Mouse (Mus musculus) urinary bladder, postnatal 36 days (tissue): Measurements from ENCODE around the gene Atp5f1.

ENCODE experiments used
- DNase-seq, 2 experiments: peaks; one replicate each; pipeline ENCODE4 v3.0.0; 2022; ENCODE audit warnings: low spot score in 2 of 2, mixed read lengths in 1 of 2

Gene Atp5f1

GRCm38 (mm10) chr3:105900266-105900665 lies 59.6 kb downstream of the Atp5f1 start:
- DNase-seq = no peak

GRCm38 (mm10) chr3:105899394-105900147 lies 60.3 kb downstream of the Atp5f1 start:
- peak; percentile 78 to 83 for DNase-seq

- DNase-seq = no peak
These were observed 61.0 kb downstream of the Atp5f1 start for GRCm38 (mm10) chr3:105898861-105899260.

- DNase-seq = peak in 1 of 2 experiments; percentile 70
These were observed 61.6 kb downstream of the Atp5f1 start for GRCm38 (mm10) chr3:105898325-105898724.

GRCm38 (mm10) chr3:105896811-105897210 lies 63.1 kb downstream of the Atp5f1 start:
- no peak for DNase-seq

GRCm38 (mm10) chr3:105894601-105895592 lies 65.0 kb downstream of the Atp5f1 start:
- DNase-seq = peak; percentile 94 to 96

- peak in 1 of 2 experiments; percentile 49 for DNase-seq
These were observed 65.9 kb downstream of the Atp5f1 start for GRCm38 (mm10) chr3:105893941-105894391.
